Mouse (Mus musculus): ENCODE data around the gene Negr1.

DNA sequence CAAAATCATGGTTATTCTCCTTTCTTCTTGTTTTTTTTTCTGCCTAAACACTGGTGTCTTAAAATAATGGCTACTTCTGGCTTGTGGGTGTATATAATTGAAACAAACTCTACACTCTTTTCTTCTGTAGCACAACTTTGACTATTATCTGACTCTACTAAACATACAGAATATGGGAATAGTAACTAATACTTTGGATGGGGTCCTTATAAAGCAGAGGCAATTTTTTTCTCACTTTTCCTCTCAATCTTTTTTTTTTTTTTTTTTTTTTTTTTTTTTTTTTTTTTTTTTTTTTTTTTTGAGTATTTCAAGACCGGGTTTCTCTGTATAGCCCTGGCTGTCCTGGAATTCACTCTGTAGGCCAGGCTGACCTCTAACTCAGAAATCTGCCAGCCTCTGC is 772.6 kb downstream of the Negr1 start:
- TF ChIP-seq CTCF (conservative IDR thresholded peaks at IDR 0.05; ENCODE audit: low read length) (no peak), POU5F1 (IDR thresholded peaks at IDR 0.05; ENCODE audit: borderline replicate concordance, low read length) (no peak)
